Mouse (Mus musculus): ENCODE measurements around the gene Sbk1.
"Not testable (repeated sequence)": the region's sequence is repeated elsewhere in the genome, so short reads cannot be mapped to it uniquely, and the experiment has no call there.

- not testable (repeated sequence) for TF ChIP-seq CTCF (conservative IDR thresholded peaks at IDR 0.05 in 1 of 2, IDR thresholded peaks at IDR 0.05 in 1 of 2; ENCODE audit: low read depth in 2 of 2, low read length in 2 of 2); ZNF384 (IDR thresholded peaks at IDR 0.05; ENCODE audit: low read depth, low read length); IRF4 (IDR thresholded peaks at IDR 0.05; ENCODE audit: low read depth, low read length); JUND (conservative IDR thresholded peaks at IDR 0.05; ENCODE audit: low read depth, low read length); EP300 (IDR thresholded peaks at IDR 0.05; ENCODE audit: low read length); TCF12 (IDR thresholded peaks at IDR 0.05; ENCODE audit: low read depth, low read length); BHLHE40 (IDR thresholded peaks at IDR 0.05; ENCODE audit: low read depth, low read length)
Observed at GRCm38 (mm10) chr7:126325576-126326273, 53.3 kb downstream of the Sbk1 start.

Measured in CH12.LX (cell line).